Mouse (Mus musculus): Measurements from ENCODE around the gene Mre11a. TPM values are rescaled to one million over a fixed set of nuclear protein-coding genes. Genes with fewer than 3 reads are reported as not detected.
A peak's percentile ranks its signal among the peaks of the same experiment; 100 is the strongest.

The Mre11a gene
- polyA plus RNA-seq, 1 experiment from 2014 or later: 10.3 TPM

DNA sequence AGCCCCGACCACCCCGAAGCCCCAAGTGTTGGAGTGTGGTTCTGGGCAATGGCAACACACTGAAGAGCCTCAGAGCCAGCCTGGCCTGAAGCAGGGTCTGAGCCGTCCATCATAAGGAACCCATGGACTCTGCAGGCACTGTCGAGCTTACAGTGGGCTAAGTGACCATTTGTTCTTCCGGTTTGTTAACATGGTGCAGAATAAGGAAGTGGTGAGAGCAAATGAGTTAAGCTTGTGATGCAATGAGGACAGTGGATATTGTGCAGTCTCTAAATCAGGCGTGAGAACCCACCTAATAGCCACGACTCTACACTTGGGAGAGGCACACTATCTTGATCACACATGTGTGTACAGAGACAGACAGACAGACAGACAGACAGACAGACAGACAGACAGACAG, 25.9 kb upstream of the Mre11a start:
- WGBS: 73% methylated on average over 7 of the region's 7 CpGs

DNA sequence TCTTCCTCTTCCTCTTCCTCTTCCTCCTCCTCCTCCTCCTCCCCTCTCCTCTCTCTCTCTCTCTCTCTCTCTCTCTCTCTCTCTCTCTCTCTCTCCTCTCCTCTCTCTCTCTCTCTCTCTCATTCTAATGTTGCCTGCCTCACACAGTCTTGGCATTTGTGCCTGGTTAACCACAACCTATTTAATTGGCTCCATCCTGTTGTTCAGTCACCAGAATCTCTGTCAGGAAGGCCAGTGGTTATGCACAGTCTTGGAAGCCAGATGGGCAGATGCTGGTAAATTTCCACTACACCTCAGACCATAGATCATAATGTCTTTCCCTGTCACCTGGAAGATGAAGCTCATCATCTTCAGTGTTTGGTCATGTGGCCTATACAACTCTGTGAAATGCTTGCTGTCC, 25.2 kb upstream of the Mre11a start:
- Histone ChIP-seq H3K27me3 (replicated peaks; ENCODE audit: control insufficient read depth, insufficient read depth, low read length) (no peaks in the 10 kb centered on the region), H3K4me2 (ENCODE audit: low read length) (no peak overlapping the region), H3K4me1 (ENCODE audit: control insufficient read depth, insufficient read depth, low read depth, low read length) (no peaks in the 10 kb centered on the region), H3K27ac (ENCODE audit: low read depth, low read length) (no peak overlapping the region), H3K9ac (ENCODE audit: low read depth, low read length) (no peak overlapping the region), H3K4me3 (ENCODE audit: low read length) (no peak overlapping the region), H3K36me3 (ENCODE audit: control insufficient read depth, insufficient read depth, low read length) (no peaks in the 10 kb centered on the region), H3K9me3 (ENCODE audit: control insufficient read depth, low read length) (no peaks in the 10 kb centered on the region)
- ATAC-seq: no peak

More for the DNA sequence above, 25.9 kb upstream of the Mre11a start:
- Histone ChIP-seq H3K4me2 (ENCODE audit: low read length) (no peak overlapping the region), H3K9ac (ENCODE audit: low read depth, low read length) (no peak overlapping the region), H3K36me3 (ENCODE audit: control insufficient read depth, insufficient read depth, low read length) (no peaks in the 10 kb centered on the region), H3K4me1 (ENCODE audit: control insufficient read depth, insufficient read depth, low read depth, low read length) (no peaks in the 10 kb centered on the region), H3K27ac (ENCODE audit: low read depth, low read length) (no peak overlapping the region), H3K27me3 (replicated peaks; ENCODE audit: control insufficient read depth, insufficient read depth, low read length) (no peaks in the 10 kb centered on the region), H3K4me3 (ENCODE audit: low read length) (no peak overlapping the region), H3K9me3 (ENCODE audit: control insufficient read depth, low read length) (no peaks in the 10 kb centered on the region)
- ATAC-seq: no peak

DNA sequence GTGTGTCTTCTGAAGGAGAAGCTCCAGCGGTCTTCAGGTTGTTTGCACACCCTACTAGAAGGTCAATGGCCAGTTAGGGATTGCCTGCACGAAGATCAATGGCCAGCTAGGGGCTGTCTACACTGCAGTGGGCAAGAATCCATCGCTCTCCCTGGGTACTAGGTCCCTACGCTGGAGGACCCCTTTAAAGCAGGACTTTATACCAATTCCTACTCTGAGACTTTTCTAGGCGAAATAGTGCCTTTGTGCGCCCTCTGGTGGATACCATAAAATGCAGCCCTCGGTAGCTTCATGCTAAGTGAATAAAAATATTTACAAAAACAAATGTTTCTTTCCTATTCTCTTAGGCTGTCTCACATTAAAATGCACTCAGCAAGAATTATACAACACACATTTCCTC, 19.7 kb upstream of the Mre11a start:
- Histone ChIP-seq H3K9ac (ENCODE audit: low read depth, low read length) (no peak overlapping the region), H3K36me3 (ENCODE audit: control insufficient read depth, insufficient read depth, low read length) (no peaks in the 10 kb centered on the region), H3K27me3 (replicated peaks; ENCODE audit: control insufficient read depth, insufficient read depth, low read length) (no peaks in the 10 kb centered on the region), H3K9me3 (ENCODE audit: control insufficient read depth, low read length) (no peaks in the 10 kb centered on the region), H3K27ac (ENCODE audit: low read depth, low read length) (no peak overlapping the region), H3K4me2 (ENCODE audit: low read length) (no peak overlapping the region), H3K4me3 (ENCODE audit: low read length) (no peak overlapping the region), H3K4me1 (ENCODE audit: control insufficient read depth, insufficient read depth, low read depth, low read length) (no peaks in the 10 kb centered on the region)
- peak; percentile 72 for ATAC-seq
- 29% methylated on average over 7 of the region's 7 CpGs for WGBS

DNA sequence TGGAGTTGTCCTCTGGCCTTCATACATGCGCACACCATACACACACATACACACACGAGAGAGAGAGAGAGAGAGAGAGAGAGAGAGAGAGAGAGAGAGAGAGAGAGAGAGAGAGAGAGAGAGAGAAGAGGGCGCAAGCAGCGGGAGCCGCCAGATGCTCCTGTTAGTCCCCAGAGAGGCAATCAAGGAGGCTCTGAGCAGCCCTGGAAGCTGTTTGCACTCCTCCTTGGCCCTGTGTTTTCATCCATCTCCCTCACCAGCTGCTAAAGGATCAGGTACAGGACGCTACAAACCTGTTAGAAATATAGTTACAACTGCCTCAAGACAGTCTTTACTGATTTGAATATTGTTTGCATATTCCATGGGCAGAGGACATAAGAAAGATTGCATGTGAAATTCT, 14.6 kb upstream of the Mre11a start:
- Histone ChIP-seq H3K4me2 (ENCODE audit: low read length) (no peak overlapping the region), H3K9me3 (ENCODE audit: control insufficient read depth, low read length) (no peaks in the 10 kb centered on the region), H3K9ac (ENCODE audit: low read depth, low read length) (no peak overlapping the region), H3K27ac (ENCODE audit: low read depth, low read length) (no peak overlapping the region), H3K4me1 (ENCODE audit: control insufficient read depth, insufficient read depth, low read depth, low read length) (no peaks in the 10 kb centered on the region; the same call in 1 of the 2 replicates), H3K4me3 (ENCODE audit: low read length) (no peak overlapping the region), H3K27me3 (replicated peaks; ENCODE audit: control insufficient read depth, insufficient read depth, low read length) (no peaks in the 10 kb centered on the region), H3K36me3 (ENCODE audit: control insufficient read depth, insufficient read depth, low read length) (no peaks in the 10 kb centered on the region)
- no peak for ATAC-seq
- 44% methylated on average over 6 of the region's 6 CpGs for WGBS

DNA sequence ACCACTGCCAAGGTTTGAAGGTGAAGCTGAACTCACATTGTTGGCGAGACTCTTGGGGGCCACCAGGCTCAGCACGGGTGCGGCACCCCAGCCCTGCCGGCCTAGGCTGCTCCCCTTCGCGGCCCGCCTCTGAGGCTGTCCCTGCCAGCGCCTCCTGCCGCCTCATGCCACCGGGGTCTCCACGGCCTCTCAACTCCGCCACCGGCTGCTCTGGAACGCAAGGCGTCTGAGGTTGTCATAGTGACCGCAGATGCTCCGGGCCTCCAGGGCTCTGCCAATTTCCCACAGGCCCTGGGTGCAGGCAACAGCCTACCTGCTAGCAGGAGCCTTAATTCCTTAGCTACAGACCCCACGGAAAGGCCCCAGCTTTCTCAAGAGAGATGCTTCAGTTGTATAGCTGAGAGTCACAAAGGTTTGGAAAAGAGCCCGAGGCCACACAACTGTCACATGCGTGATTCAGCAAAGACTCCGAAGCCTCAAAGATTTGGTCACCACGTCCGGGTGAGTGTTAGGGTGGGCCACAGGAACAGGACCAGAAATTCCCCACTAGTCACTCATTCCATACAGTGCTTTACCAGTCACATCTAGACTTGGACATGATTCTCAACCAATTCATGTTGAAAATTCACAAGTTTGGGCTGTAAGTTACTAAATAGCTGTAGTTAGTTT, 13.5 kb upstream of the Mre11a start, which contains the start of gene 1700012B09Rik:
Gene 1700012B09Rik (minus strand): TSS at position 228 of the 669 bp plus-strand sequence.
- ATAC-seq: peak; percentile 60
- Histone ChIP-seq H3K9ac (ENCODE audit: low read depth, low read length) (peak within 1 kb of the TSS; percentile 9; the same call in 1 of the 2 replicates), H3K9me3 (ENCODE audit: control insufficient read depth, low read length) (no peaks in the 10 kb centered on the region), H3K4me2 (ENCODE audit: low read length) (peak within 1 kb of the TSS; percentile 43), H3K27ac (ENCODE audit: low read depth, low read length) (no peak within 1 kb of the TSS), H3K27me3 (replicated peaks; ENCODE audit: control insufficient read depth, insufficient read depth, low read length) (no peaks in the 10 kb centered on the region), H3K4me1 (ENCODE audit: control insufficient read depth, insufficient read depth, low read depth, low read length) (no peaks in the 10 kb centered on the region; the same call in 1 of the 2 replicates), H3K4me3 (ENCODE audit: low read length) (no peak within 1 kb of the TSS; the same call in 1 of the 2 replicates), H3K36me3 (ENCODE audit: control insufficient read depth, insufficient read depth, low read length) (no peaks in the 10 kb centered on the region)
- WGBS: 20% methylated on average over 23 of the region's 23 CpGs

DNA sequence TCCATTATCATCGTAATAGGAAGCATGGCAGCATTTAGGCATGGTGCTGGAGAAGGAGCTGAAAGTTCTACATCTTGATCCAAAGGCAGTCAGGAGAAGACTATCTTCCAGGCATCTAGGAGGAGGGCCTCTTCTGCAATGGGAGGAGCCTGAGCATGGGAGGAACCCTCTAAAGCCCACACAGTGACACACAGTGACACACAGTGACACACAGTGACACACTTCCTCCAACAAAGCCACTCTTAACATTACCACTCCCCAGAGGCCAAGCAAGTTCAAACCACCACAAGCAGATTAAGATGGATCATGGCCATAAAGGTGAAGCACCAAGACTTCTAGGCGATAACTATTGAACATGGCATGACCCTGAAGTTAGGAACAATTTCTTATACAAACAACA, 12.4 kb upstream of the Mre11a start:
- Histone ChIP-seq H3K9ac (ENCODE audit: low read depth, low read length) (no peak overlapping the region), H3K4me3 (ENCODE audit: low read length) (no peak overlapping the region), H3K4me2 (ENCODE audit: low read length) (no peak overlapping the region), H3K36me3 (ENCODE audit: control insufficient read depth, insufficient read depth, low read length) (no peaks in the 10 kb centered on the region), H3K4me1 (ENCODE audit: control insufficient read depth, insufficient read depth, low read depth, low read length) (no peaks in the 10 kb centered on the region; the same call in 1 of the 2 replicates), H3K27me3 (replicated peaks; ENCODE audit: control insufficient read depth, insufficient read depth, low read length) (no peaks in the 10 kb centered on the region), H3K27ac (ENCODE audit: low read depth, low read length) (no peak overlapping the region), H3K9me3 (ENCODE audit: control insufficient read depth, low read length) (no peaks in the 10 kb centered on the region)
- 96% methylated on average over 2 of the region's 2 CpGs for WGBS
- no peak for ATAC-seq

DNA sequence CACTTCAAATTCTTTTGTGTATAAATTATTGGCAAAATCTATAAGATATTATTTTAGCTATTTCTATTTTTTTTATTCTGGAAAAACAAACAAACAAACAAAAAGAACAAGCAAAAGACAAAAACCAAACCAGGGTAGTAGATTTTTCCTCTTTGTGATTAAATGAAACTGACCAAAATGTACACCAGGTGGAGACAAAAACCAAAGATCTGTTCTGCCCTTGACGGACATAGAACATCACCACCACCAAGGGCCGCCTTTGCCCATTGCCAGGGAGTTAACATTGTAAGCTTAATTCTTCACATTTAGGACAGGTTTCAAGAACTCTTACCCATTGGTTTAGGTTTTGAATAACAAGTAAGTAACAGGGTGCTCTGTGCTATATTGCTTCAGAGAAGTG, 10.6 kb upstream of the Mre11a start:
- WGBS: 40% methylated on average over 2 of the region's 2 CpGs
- no peak for ATAC-seq
- Histone ChIP-seq H3K4me1 (ENCODE audit: control insufficient read depth, insufficient read depth, low read depth, low read length) (no peaks in the 10 kb centered on the region; the same call in 1 of the 2 replicates), H3K9me3 (ENCODE audit: control insufficient read depth, low read length) (no peaks in the 10 kb centered on the region), H3K36me3 (ENCODE audit: control insufficient read depth, insufficient read depth, low read length) (no peaks in the 10 kb centered on the region), H3K4me3 (ENCODE audit: low read length) (no peak overlapping the region), H3K27ac (ENCODE audit: low read depth, low read length) (no peak overlapping the region), H3K27me3 (replicated peaks; ENCODE audit: control insufficient read depth, insufficient read depth, low read length) (no peaks in the 10 kb centered on the region), H3K9ac (ENCODE audit: low read depth, low read length) (no peak overlapping the region), H3K4me2 (ENCODE audit: low read length) (no peak overlapping the region)

DNA sequence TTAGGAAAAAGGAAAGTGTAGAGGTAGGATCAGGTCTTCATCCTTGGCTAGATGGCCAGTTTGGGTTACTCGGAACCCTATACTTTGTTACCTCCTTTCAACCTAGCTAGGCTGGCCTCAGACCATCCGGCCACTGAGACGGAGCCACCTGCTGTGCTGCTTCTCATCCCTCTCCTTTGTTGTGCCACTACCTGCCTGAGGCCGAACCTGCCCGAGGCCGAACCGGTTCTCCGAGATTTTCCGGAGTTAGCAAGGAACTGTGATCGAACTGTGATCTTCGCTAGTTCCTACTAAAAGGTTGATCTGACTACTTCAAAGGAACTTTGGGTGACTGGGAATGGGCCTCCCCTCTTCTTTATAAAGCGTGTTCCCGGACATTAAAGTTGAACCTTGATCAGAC, 6.1 kb upstream of the Mre11a start:
- no peak for ATAC-seq
- 41% methylated on average over 13 of the region's 13 CpGs for WGBS

DNA sequence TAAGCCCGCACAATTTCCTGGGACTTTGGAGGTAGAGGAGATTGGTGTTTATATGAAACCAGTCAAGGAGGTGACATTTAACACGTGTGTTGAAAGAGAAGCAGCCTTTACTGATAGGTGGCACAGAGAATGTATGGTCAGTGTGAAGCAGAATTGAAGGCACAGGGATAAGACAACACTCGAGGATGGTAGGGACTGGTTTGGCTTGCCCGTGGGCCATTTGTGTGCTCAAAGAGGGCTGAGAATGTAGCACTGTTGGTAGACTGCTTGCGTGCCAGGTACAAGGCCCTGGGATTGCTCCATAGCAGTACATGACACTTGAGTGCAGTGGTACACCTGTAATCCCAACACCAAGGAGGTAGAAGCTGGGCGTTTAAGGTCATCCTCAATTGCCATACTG, 2.9 kb downstream of the Mre11a start:
- Histone ChIP-seq H3K4me1 (ENCODE audit: control insufficient read depth, insufficient read depth, low read depth, low read length) (peaks cover 9% of the 10 kb centered on the region), H3K36me3 (ENCODE audit: control insufficient read depth, insufficient read depth, low read length) (peaks cover 3% of the 10 kb centered on the region; the same call in 1 of the 2 replicates), H3K27ac (ENCODE audit: low read depth, low read length) (no peak overlapping the region), H3K4me2 (ENCODE audit: low read length) (no peak overlapping the region), H3K9me3 (ENCODE audit: control insufficient read depth, low read length) (no peaks in the 10 kb centered on the region), H3K4me3 (ENCODE audit: low read length) (no peak overlapping the region), H3K9ac (ENCODE audit: low read depth, low read length) (no peak overlapping the region), H3K27me3 (replicated peaks; ENCODE audit: control insufficient read depth, insufficient read depth, low read length) (no peaks in the 10 kb centered on the region)
- ATAC-seq: no peak
- 93% methylated on average over 6 of the region's 6 CpGs for WGBS

More for the DNA sequence above, 6.1 kb upstream of the Mre11a start:
- no peak overlapping the region for H3K4me2 ChIP-seq (ENCODE audit: low read length)
- H3K27me3 ChIP-seq (replicated peaks; ENCODE audit: control insufficient read depth, insufficient read depth, low read length): no peaks in the 10 kb centered on the region
- H3K4me1 ChIP-seq (ENCODE audit: control insufficient read depth, insufficient read depth, low read depth, low read length): no peaks in the 10 kb centered on the region
- H3K27ac ChIP-seq (ENCODE audit: low read depth, low read length): no peak overlapping the region
- no peak overlapping the region for H3K4me3 ChIP-seq (ENCODE audit: low read length)
- H3K36me3 ChIP-seq (ENCODE audit: control insufficient read depth, insufficient read depth, low read length): peaks cover 13% of the 10 kb centered on the region; the same call in 1 of the 2 replicates
- H3K9ac ChIP-seq (ENCODE audit: low read depth, low read length): no peak overlapping the region
- no peaks in the 10 kb centered on the region for H3K9me3 ChIP-seq (ENCODE audit: control insufficient read depth, low read length)

Measured in hindbrain, embryonic 16.5 days (tissue).